Mouse (Mus musculus) ES-E14 (cell line): ENCODE data around the gene Clec2i.

Experiments used
- CHD2 ChIP-seq: IDR thresholded peaks from 2 replicates; pipeline ENCODE4 v1.6.1; 2014; ENCODE audit warnings: mild to moderate bottlenecking, low read depth, low read length, inconsistent platforms
- MAFK ChIP-seq: IDR thresholded peaks from 2 replicates; pipeline ENCODE4 v1.6.1; 2014; ENCODE audit warnings: mild to moderate bottlenecking, low read depth, low read length, inconsistent platforms; ENCODE audit not compliant: insufficient read depth

DNA sequence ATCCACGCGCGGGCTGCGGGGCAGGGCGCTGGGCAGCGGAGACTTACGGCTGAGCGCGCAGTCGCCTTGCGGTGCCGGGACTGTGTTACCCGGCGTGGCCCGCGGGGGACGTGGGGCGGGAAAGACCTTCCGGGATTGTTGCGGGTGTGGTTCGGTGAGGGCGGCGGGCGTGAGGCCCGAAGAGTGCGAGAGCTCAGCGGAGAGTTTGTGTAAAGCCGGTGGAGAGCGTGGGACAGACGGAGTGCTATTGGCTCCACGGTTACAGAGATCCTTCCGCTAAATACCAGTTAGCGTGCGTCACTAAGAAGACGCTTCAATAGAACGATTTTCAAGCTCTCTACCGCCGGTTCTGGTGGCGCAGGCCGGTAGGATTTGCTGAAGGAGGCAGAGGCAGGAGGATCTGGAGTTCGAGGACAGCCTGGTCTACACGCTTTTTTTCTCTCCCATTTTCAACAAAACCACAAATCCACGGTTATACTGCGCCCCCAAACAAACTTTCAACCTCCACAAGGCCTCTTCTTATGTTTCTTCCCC is 44.4 kb upstream of the Clec2i start:
- TF ChIP-seq MAFK (peak; percentile 83), CHD2 (0 out of 2 replicates have a peak, but pooled peaks have one; percentile 21)
